Mouse (Mus musculus) cortical plate, adult 2 months (tissue): ENCODE data around the gene Fam20a.

Source experiments
- CTCF ChIP-seq: fragments of 200-500 bp; IDR thresholded peaks from 2 replicates; pipeline ENCODE4 v1.5.1; 2011; ENCODE audit warnings: mild to moderate bottlenecking, control low read depth, low read length; ENCODE audit not compliant: insufficient read depth; ENCODE audit errors: extremely low read depth
- POLR2A ChIP-seq: fragments of 200-500 bp; IDR thresholded peaks from 2 replicates; pipeline ENCODE4 v1.6.1; 2011; ENCODE audit warnings: mild to moderate bottlenecking, low read length, control low read depth; ENCODE audit not compliant: insufficient read depth; ENCODE audit errors: extremely low read depth

DNA sequence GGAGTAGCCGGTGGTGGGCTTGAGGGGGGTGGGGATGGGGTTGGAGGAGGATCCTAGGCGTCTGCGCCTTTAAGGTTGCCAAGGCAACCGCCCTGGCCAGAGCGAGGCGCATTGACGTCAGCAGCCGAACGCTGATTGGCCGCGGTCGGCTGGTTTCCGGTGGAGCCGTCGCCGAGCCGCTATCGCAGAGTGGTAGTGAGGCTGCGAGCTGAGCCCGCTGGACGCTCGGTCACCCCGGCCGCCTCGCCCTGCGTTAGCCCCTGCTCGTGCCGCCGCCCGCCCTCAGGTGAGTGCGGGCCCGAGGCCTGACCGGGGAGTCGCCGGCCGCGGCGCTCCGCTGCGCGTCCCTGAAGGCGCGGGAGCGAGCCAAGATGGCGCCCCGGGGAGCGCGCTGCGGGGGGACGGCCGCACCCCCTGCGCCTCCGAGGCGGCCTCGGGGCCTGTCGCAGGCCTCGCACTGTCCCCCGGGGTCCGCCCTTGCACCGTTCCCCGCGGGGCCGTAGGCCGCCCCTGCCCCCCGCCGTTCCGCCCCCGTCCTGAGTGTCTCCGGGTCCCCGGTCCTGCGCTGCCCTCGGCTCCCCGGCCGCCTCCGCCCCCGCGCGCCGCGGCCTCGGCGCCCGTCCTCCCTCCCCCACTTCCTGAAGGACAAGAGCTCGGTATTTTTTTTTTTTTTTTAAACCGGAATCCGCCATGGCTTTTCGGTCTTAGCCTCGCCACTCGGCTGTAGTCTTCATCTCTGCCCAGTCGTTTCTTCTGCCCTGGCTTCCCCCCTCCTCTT, 71.1 kb downstream of the Fam20a start:
- TF ChIP-seq CTCF (no peak), POLR2A (peak; percentile 92)
